Mouse (Mus musculus): ENCODE measurements around the gene Elp1. TPM values are rescaled to one million over a fixed set of nuclear protein-coding genes. Genes with fewer than 3 reads are reported as not detected.

Elp1 gene
- polyA plus RNA-seq, 1 experiment: 2.9 TPM

GRCm38 (mm10) chr4:56831998-56832397 is 29.9 kb upstream of the Elp1 start:
- H3K4me1 ChIP-seq: no peaks in the 10 kb centered on the region
- peaks cover 87% of the 10 kb centered on the region for H3K36me3 ChIP-seq (replicated peaks; ENCODE audit: low read length)
- no peaks in the 10 kb centered on the region for H3K27me3 ChIP-seq (replicated peaks)
- TF ChIP-seq GATA1 (IDR thresholded peaks at IDR 0.05; ENCODE audit: borderline replicate concordance, low read length) (no peak), FLI1 (IDR thresholded peaks at IDR 0.05; ENCODE audit: low read length) (no peak)
- H3K4me3 ChIP-seq (replicated peaks): no peak overlapping the region
- no peaks in the 10 kb centered on the region for H3K9me3 ChIP-seq

GRCm38 (mm10) chr4:56831013-56831609 is 29.0 kb upstream of the Elp1 start:
- Histone ChIP-seq H3K9me3 (no peaks in the 10 kb centered on the region), H3K4me3 (replicated peaks) (no peak overlapping the region), H3K36me3 (replicated peaks; ENCODE audit: low read length) (peaks cover 88% of the 10 kb centered on the region)

DNA sequence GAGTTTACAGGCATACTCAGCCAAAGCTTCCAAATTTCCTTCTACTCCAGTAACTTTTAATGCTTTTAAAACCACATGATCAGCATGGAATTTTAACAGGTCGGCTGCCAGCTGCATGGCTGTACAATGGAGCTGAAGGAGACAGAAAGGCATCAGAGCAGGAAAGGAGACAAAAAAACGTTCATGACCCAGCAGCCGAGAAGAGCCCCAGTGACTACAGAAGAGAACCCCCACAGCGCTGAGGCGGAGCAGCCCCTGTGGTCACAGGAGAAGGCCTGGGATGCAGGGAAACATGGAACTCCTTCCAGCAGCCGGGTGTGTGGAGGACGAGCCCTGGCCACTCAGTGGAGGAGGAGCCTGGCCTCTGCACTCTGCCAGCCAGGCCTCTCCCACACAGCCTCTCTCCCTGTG is 27.4 kb upstream of the Elp1 start:
- TF ChIP-seq GATA1 (IDR thresholded peaks at IDR 0.05; ENCODE audit: borderline replicate concordance, low read length) (no peak), FLI1 (IDR thresholded peaks at IDR 0.05; ENCODE audit: low read length) (no peak)
- no peak overlapping the region for H3K4me3 ChIP-seq (replicated peaks)
- no peaks in the 10 kb centered on the region for H3K4me1 ChIP-seq
- H3K9me3 ChIP-seq: no peaks in the 10 kb centered on the region
- no peaks in the 10 kb centered on the region for H3K27me3 ChIP-seq (replicated peaks)
- H3K36me3 ChIP-seq (replicated peaks; ENCODE audit: low read length): peaks cover 88% of the 10 kb centered on the region

More at GRCm38 (mm10) chr4:56831013-56831609, 29.0 kb upstream of the Elp1 start:
- Histone ChIP-seq H3K4me1 (no peaks in the 10 kb centered on the region), H3K27me3 (replicated peaks) (no peaks in the 10 kb centered on the region)
- TF ChIP-seq GATA1 (IDR thresholded peaks at IDR 0.05; ENCODE audit: borderline replicate concordance, low read length) (no peak), FLI1 (IDR thresholded peaks at IDR 0.05; ENCODE audit: low read length) (no peak)

DNA sequence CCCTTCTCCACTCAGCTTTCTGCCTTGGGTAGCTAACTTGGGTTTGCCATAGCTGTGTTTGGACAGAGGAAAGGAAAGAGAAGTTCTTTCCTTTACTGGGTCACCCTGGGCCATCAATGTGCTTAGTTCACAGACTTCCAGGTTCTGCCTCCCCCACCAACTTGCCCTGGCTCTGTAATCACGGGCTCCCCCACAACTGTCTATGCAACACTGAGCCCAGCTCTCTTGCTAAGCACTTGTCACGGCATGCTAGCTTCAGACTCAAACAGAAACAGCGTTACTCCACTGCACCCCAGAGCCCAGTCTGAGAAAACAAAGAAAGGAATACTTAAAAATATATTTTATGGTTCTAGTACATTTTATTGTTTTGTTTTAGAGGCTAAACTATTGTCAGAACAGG is 26.8 kb upstream of the Elp1 start:
- TF ChIP-seq FLI1 (IDR thresholded peaks at IDR 0.05; ENCODE audit: low read length): no peak
- no peak for TF ChIP-seq GATA1 (IDR thresholded peaks at IDR 0.05; ENCODE audit: borderline replicate concordance, low read length)
- Histone ChIP-seq H3K4me3 (replicated peaks) (no peak overlapping the region), H3K27me3 (replicated peaks) (no peaks in the 10 kb centered on the region), H3K9me3 (no peaks in the 10 kb centered on the region), H3K4me1 (no peaks in the 10 kb centered on the region), H3K36me3 (replicated peaks; ENCODE audit: low read length) (peaks cover 88% of the 10 kb centered on the region)

- Histone ChIP-seq H3K4me1 (no peaks in the 10 kb centered on the region), H3K27me3 (replicated peaks) (no peaks in the 10 kb centered on the region), H3K4me3 (replicated peaks) (no peak overlapping the region), H3K36me3 (replicated peaks; ENCODE audit: low read length) (peaks cover 76% of the 10 kb centered on the region), H3K9me3 (no peaks in the 10 kb centered on the region)
- no peak for TF ChIP-seq FLI1 (IDR thresholded peaks at IDR 0.05; ENCODE audit: low read length)
- no peak for TF ChIP-seq GATA1 (IDR thresholded peaks at IDR 0.05; ENCODE audit: borderline replicate concordance, low read length)
These were observed 22.1 kb upstream of the Elp1 start for GRCm38 (mm10) chr4:56824231-56824630.

GRCm38 (mm10) chr4:56820017-56820550 is 18.0 kb upstream of the Elp1 start:
- Histone ChIP-seq H3K4me1 (no peaks in the 10 kb centered on the region), H3K9me3 (no peaks in the 10 kb centered on the region), H3K27me3 (replicated peaks) (no peaks in the 10 kb centered on the region), H3K36me3 (replicated peaks; ENCODE audit: low read length) (peaks cover 81% of the 10 kb centered on the region), H3K4me3 (replicated peaks) (no peak overlapping the region)
- TF ChIP-seq GATA1 (IDR thresholded peaks at IDR 0.05; ENCODE audit: borderline replicate concordance, low read length) (no peak), FLI1 (IDR thresholded peaks at IDR 0.05; ENCODE audit: low read length) (no peak)

GRCm38 (mm10) chr4:56815131-56815530 is 13.0 kb upstream of the Elp1 start:
- Histone ChIP-seq H3K27me3 (replicated peaks) (no peaks in the 10 kb centered on the region), H3K36me3 (replicated peaks; ENCODE audit: low read length) (peaks cover 94% of the 10 kb centered on the region), H3K4me1 (no peaks in the 10 kb centered on the region), H3K4me3 (replicated peaks) (no peak overlapping the region), H3K9me3 (no peaks in the 10 kb centered on the region)
- TF ChIP-seq FLI1 (IDR thresholded peaks at IDR 0.05; ENCODE audit: low read length) (no peak), GATA1 (IDR thresholded peaks at IDR 0.05; ENCODE audit: borderline replicate concordance, low read length) (no peak)

- H3K4me3 ChIP-seq (replicated peaks): no peak overlapping the region
- H3K9me3 ChIP-seq: no peaks in the 10 kb centered on the region
- no peaks in the 10 kb centered on the region for H3K4me1 ChIP-seq
- H3K27me3 ChIP-seq (replicated peaks): no peaks in the 10 kb centered on the region
- TF ChIP-seq GATA1 (IDR thresholded peaks at IDR 0.05; ENCODE audit: borderline replicate concordance, low read length) (no peak), FLI1 (IDR thresholded peaks at IDR 0.05; ENCODE audit: low read length) (no peak)
- peaks cover 97% of the 10 kb centered on the region for H3K36me3 ChIP-seq (replicated peaks; ENCODE audit: low read length)
These were observed 10.0 kb upstream of the Elp1 start for GRCm38 (mm10) chr4:56812096-56812495.

GRCm38 (mm10) chr4:56811642-56812041 is 9.5 kb upstream of the Elp1 start:
- H3K27me3 ChIP-seq (replicated peaks): no peaks in the 10 kb centered on the region
- no peak overlapping the region for H3K4me3 ChIP-seq (replicated peaks)
- H3K36me3 ChIP-seq (replicated peaks; ENCODE audit: low read length): peaks cover 97% of the 10 kb centered on the region
- H3K9me3 ChIP-seq: no peaks in the 10 kb centered on the region
- no peak for TF ChIP-seq FLI1 (IDR thresholded peaks at IDR 0.05; ENCODE audit: low read length)
- TF ChIP-seq GATA1 (IDR thresholded peaks at IDR 0.05; ENCODE audit: borderline replicate concordance, low read length): no peak
- H3K4me1 ChIP-seq: no peaks in the 10 kb centered on the region

GRCm38 (mm10) chr4:56809050-56809449 is 6.9 kb upstream of the Elp1 start:
- Histone ChIP-seq H3K4me1 (peaks cover under 1% of the 10 kb centered on the region; the same call in 1 of the 2 replicates), H3K9me3 (no peaks in the 10 kb centered on the region), H3K4me3 (replicated peaks) (no peak overlapping the region), H3K27me3 (replicated peaks) (no peaks in the 10 kb centered on the region), H3K36me3 (replicated peaks; ENCODE audit: low read length) (peaks cover 97% of the 10 kb centered on the region)
- TF ChIP-seq GATA1 (IDR thresholded peaks at IDR 0.05; ENCODE audit: borderline replicate concordance, low read length): no peak
- TF ChIP-seq FLI1 (IDR thresholded peaks at IDR 0.05; ENCODE audit: low read length): no peak
